Mouse (Mus musculus) megakaryocyte, embryonic 14.5 days (primary cell): ENCODE measurements around the gene Sun2.

Experiments used
- FLI1 ChIP-seq: IDR thresholded peaks from 2 replicates; pipeline ENCODE4 v1.6.1; 2012; ENCODE audit warnings: low read length, inconsistent platforms, mixed read lengths
- GATA1 ChIP-seq: IDR thresholded peaks from 3 replicates; pipeline ENCODE4 v1.6.1; 2012; ENCODE audit warnings: mixed read lengths, low read length, inconsistent platforms, borderline replicate concordance

DNA sequence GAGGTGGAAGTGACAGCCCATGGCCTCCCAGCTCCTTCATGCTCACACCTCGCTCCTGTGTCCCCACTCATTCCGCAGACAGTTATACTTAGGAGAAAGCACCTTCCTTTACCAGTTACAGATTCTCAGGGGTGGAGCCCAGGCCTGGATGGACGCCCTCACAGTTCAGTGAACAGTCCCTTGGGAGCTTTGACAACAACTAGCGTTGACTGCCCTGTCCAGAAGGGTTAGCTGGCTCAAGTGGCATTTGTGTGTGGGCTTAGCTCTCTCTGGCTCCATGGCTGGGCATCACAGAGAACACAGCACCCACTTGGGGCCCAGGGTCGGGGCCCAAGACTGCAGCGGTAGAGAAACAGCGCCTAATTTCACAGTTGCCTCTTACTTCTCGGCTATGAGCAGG lies 8.0 kb downstream of the Sun2 start:
- TF ChIP-seq GATA1 (no peak), FLI1 (no peak)
